Mouse (Mus musculus) lung, postnatal 0 days (tissue): Measurements from ENCODE around the gene Tbc1d12.

Experiments
- CTCF ChIP-seq: IDR thresholded peaks from 2 replicates; pipeline ENCODE4 v1.5.1; 2016; ENCODE audit warnings: antibody characterized with exemption, mild to moderate bottlenecking
- EP300 ChIP-seq: IDR thresholded peaks from 2 replicates; pipeline ENCODE4 v1.6.1; 2016; ENCODE audit warnings: antibody characterized with exemption, mild to moderate bottlenecking, control low read depth

DNA sequence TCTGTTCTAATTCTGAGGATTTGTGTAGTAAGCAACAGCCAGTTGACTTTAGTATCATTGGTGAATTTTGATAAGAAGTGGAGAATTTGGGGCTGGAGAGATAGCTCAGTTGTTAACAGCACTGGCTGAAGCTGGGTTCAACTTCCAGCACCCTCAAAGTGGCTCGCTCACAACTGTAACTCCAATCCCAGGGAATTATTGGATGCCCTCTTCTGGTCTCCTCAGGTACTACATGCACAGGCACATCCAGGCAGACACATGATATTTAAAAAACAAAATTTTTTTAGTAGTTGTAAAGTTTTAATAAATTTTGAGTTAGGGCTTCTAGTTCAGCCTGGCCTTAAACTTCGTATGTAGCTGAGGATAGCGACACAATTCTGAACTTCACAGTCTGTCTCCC, 79.3 kb downstream of the Tbc1d12 start:
- TF ChIP-seq EP300 (no peak), CTCF (peak; percentile 74)
